Mouse (Mus musculus) kidney, embryonic 14.5 days (tissue): Measurements from ENCODE around the gene Sobp. TPM values are rescaled to one million over a fixed set of nuclear protein-coding genes. Genes with fewer than 3 reads are reported as not detected.
A peak's percentile ranks its signal among the peaks of the same experiment; 100 is the strongest.

Source experiments
- ATAC-seq: fragments of 200-750 bp; cut with Nextera tagmentation; 2 replicates; pipeline ENCODE4 v1.8.0; 2017; ENCODE audit warnings: moderate number of reproducible peaks, mild to moderate bottlenecking, moderate TSS enrichment, moderate library complexity; ENCODE audit not compliant: low FRiP score, low TSS enrichment
- H3K27ac ChIP-seq: fragments of 300-500 bp; sonication (generic); 2 replicates; pipeline ENCODE4 v1.5.1; 2014; ENCODE audit warnings: low read depth, mild to moderate bottlenecking, low read length, moderate library complexity, mixed read lengths
- H3K27me3 ChIP-seq: fragments of 300-500 bp; sonication (generic); 2 replicates; pipeline ENCODE4 v1.6.1; 2014; ENCODE audit warnings: mild to moderate bottlenecking, low read length; ENCODE audit not compliant: control insufficient read depth, insufficient read depth
- H3K36me3 ChIP-seq: fragments of 300-500 bp; sonication (generic); 2 replicates; pipeline ENCODE4 v1.6.1; 2014; ENCODE audit warnings: low read length, mixed read lengths; ENCODE audit not compliant: control insufficient read depth, insufficient read depth
- H3K4me1 ChIP-seq: fragments of 300-500 bp; sonication (generic); 2 replicates; pipeline ENCODE4 v1.6.1; 2014; ENCODE audit warnings: low read length, mixed read lengths; ENCODE audit not compliant: control insufficient read depth, insufficient read depth
- H3K4me2 ChIP-seq: fragments of 300-500 bp; sonication (generic); replicated peaks from 2 replicates; pipeline ENCODE4 v1.6.1; 2014; ENCODE audit warnings: low read depth, mild to moderate bottlenecking, low read length
- H3K4me3 ChIP-seq: fragments of 300-500 bp; sonication (generic); 2 replicates; pipeline ENCODE4 v1.5.1; 2014; ENCODE audit warnings: mild to moderate bottlenecking, low read length
- H3K9ac ChIP-seq: fragments of 300-500 bp; sonication (generic); 2 replicates; pipeline ENCODE4 v1.6.1; 2014; ENCODE audit warnings: low read depth, mild to moderate bottlenecking, low read length, moderate library complexity
- H3K9me3 ChIP-seq: fragments of 300-500 bp; sonication (generic); 2 replicates; pipeline ENCODE4 v1.6.1; 2016; ENCODE audit warnings: low read length; ENCODE audit not compliant: control insufficient read depth
- WGBS: fragments of 180-500 bp; shearing (Covaris S2); extraction: QIAGEN DNeasy Blood & Tissue Kit; methylation state at CpG from one replicate; pipeline ENCODE4 v1.1.7; 2014; 5-methylcytosine and 5-hydroxymethylcytosine counted together
- polyA plus RNA-seq: library from polyadenylated mRNA; unstranded; fragments of >200 nt; fragmentation: Nextera tagmentation; extraction: Ambion mirVana; gene quantifications from 2 replicates; pipeline ENCODE4 v1.2.1, GENCODE M21; 2014

Gene Sobp
- polyA plus RNA-seq, 1 experiment from 2014 or later, result 4.0 TPM

GRCm38 (mm10) chr10:43022190-43022761 is 152.1 kb downstream of the Sobp start:
- H3K9me3 ChIP-seq, result no peaks in the 10 kb centered on the region
- peak; percentile 54 for ATAC-seq
- 5% methylated on average over 29 of the region's 29 CpGs for WGBS
- peak overlapping the region; percentile 60; the same call in 1 of the 2 replicates for H3K9ac ChIP-seq
- H3K4me3 ChIP-seq, result peak overlapping the region; percentile 55
- H3K27me3 ChIP-seq, result peaks cover 42% of the 10 kb centered on the region
- peak overlapping the region; percentile 98 for H3K4me2 ChIP-seq
- no peaks in the 10 kb centered on the region for H3K36me3 ChIP-seq
- no peak overlapping the region for H3K27ac ChIP-seq
- peaks cover 2% of the 10 kb centered on the region; the same call in 1 of the 2 replicates for H3K4me1 ChIP-seq

DNA sequence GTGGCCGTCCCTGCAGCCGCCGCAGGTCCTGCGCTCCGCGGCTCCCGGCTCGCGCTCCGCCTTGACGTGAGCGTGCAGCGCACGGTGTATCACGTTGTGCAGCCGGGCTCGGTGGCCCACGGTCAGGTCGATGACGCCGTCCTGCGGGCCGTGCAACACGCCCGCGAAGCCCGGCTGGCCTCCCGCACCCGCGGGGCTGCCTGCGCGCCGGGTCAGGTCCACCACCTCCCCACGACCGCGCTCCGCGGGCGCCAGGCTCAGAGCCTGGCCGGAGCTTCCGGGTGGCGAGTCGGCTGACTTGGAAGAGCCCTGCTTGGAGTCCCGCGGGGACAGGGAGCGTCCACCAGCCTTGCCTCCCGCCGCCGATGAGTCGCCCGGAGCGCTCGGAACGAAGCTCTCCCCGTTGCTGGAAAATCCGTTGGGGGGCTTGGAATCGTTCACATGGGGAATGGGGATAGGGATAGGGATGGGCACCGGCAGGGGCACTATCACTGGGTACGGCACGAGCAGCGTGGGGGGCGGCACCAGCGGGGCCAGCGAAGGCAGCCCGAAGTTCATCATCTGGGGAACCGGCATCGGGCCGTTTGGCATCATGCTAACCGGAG is 152.7 kb downstream of the Sobp start:
- Histone ChIP-seq H3K27ac (no peak overlapping the region), H3K9me3 (no peaks in the 10 kb centered on the region), H3K4me3 (peak overlapping the region; percentile 55), H3K36me3 (no peaks in the 10 kb centered on the region), H3K4me1 (no peaks in the 10 kb centered on the region; the same call in 1 of the 2 replicates), H3K9ac (peak overlapping the region; percentile 60), H3K27me3 (peaks cover 42% of the 10 kb centered on the region), H3K4me2 (peak overlapping the region; percentile 98)
- ATAC-seq, result peak; percentile 75
- under 1% methylated on average over 67 of the region's 69 CpGs for WGBS

DNA sequence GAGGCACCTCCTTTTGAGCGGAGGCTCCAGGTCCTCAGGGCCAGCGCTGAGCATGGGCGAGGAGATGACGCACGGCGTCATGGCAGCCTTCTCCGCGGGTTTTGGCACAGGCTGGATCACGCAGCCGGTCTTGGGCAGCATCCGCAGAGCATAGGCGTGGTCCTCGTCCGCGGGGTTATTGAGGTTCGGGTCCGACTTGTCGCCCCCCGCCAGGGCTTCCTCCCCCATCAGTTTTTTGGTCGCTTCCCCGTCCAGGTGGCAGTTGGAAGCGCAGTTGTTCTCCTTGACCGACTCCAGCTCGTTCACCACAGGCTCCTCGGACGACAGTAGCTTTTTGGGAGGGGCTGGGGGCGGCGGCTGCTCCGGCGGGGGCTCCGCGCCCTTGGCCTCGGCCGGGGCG is 153.3 kb downstream of the Sobp start:
- Histone ChIP-seq H3K9ac (peak overlapping the region; percentile 60), H3K4me3 (peak overlapping the region; percentile 55), H3K27me3 (peaks cover 42% of the 10 kb centered on the region), H3K4me2 (peak overlapping the region; percentile 98), H3K27ac (no peak overlapping the region), H3K36me3 (no peaks in the 10 kb centered on the region), H3K9me3 (no peaks in the 10 kb centered on the region), H3K4me1 (no peaks in the 10 kb centered on the region; the same call in 1 of the 2 replicates)
- WGBS, result 7% methylated on average over 35 of the region's 35 CpGs
- ATAC-seq, result peak; percentile 46

DNA sequence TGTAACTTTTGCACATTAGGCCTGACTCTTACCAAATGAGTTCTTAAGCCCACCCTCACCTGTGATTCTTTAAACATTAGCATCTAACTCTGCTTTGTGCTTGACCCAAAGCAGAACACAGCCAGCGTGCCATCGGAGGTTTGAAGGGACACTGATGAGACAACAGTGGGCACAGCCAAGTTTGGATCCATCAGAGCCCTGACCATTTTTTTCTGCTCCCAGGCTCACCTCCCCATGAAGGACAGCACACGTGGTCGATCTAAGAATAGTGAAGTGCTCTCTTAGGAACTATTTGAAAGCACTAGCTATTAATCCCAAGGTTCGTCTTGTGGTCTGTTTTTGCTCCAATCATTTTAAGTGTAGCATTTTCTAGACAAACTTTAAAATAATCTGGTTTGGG is 159.5 kb downstream of the Sobp start:
- Histone ChIP-seq H3K4me1 (no peaks in the 10 kb centered on the region), H3K4me2 (no peak overlapping the region), H3K4me3 (no peak overlapping the region), H3K9me3 (no peaks in the 10 kb centered on the region), H3K9ac (no peak overlapping the region), H3K27ac (no peak overlapping the region), H3K27me3 (peaks cover 7% of the 10 kb centered on the region; the same call in 1 of the 2 replicates), H3K36me3 (no peaks in the 10 kb centered on the region)
- WGBS, result 87% methylated on average over 5 of the region's 5 CpGs
- no peak for ATAC-seq

DNA sequence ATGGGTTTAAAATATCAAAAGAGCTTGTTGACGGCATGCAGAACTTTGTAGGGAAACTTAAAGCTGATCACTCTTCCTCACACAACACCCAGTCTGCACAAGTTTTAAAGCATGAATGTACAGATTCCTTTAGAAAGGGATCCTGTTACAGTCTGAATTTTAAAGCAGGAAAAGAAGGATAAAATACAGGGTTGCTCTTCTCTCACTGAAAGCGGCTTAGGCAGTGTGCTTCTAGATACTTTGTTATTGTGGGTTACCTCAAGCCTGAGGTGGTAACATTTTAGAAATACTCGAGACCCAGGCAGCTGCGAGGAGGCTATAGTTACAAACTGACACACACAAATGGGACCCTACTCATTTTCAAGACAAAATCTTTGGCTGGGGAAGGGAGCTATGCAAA is 160.0 kb downstream of the Sobp start:
- ATAC-seq, result no peak
- WGBS, result 67% methylated on average over 4 of the region's 4 CpGs
- H3K4me1 ChIP-seq, result no peaks in the 10 kb centered on the region

GRCm38 (mm10) chr10:43008116-43008515 is 166.2 kb downstream of the Sobp start:
- no peak overlapping the region for H3K4me2 ChIP-seq
- H3K9ac ChIP-seq, result no peak overlapping the region
- no peak for ATAC-seq
- no peaks in the 10 kb centered on the region for H3K27me3 ChIP-seq
- WGBS, result 74% methylated on average over 11 of the region's 11 CpGs
- no peak overlapping the region for H3K27ac ChIP-seq
- H3K9me3 ChIP-seq, result no peaks in the 10 kb centered on the region
- no peak overlapping the region for H3K4me3 ChIP-seq
- H3K36me3 ChIP-seq, result no peaks in the 10 kb centered on the region
- 0 out of 2 replicates have a peak, but pooled peaks cover 4% of the 10 kb centered on the region for H3K4me1 ChIP-seq

More for the DNA sequence above, 160.0 kb downstream of the Sobp start:
- H3K27ac ChIP-seq, result no peak overlapping the region
- no peaks in the 10 kb centered on the region for H3K9me3 ChIP-seq
- H3K36me3 ChIP-seq, result no peaks in the 10 kb centered on the region
- H3K4me2 ChIP-seq, result no peak overlapping the region
- no peak overlapping the region for H3K4me3 ChIP-seq
- no peak overlapping the region for H3K9ac ChIP-seq
- H3K27me3 ChIP-seq, result peaks cover 3% of the 10 kb centered on the region; the same call in 1 of the 2 replicates

DNA sequence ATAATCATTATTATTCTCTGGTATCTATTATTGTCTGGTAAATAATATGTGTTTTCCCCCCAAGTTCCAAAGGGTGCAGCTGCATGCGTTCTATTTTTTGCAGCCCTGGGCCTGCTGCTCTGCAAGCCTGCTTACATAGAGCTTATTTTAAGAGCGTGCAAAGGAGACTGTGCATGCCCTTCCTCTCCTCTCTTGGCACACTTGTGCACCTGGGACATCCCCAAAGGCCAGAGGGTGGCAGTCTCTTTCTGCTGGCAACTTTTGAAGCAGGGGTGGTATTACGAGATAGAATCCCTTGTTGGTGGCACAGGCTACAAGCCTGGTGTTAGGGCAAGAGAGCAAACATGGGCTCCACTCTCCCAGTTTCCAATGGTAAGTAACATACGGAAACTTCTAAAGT is 167.8 kb downstream of the Sobp start:
- H3K27me3 ChIP-seq, result no peaks in the 10 kb centered on the region
- no peak for ATAC-seq
- H3K4me2 ChIP-seq, result no peak overlapping the region
- H3K9me3 ChIP-seq, result no peaks in the 10 kb centered on the region
- whole genome bisulfite sequencing, result 88% methylated on average over 4 of the region's 4 CpGs
- no peaks in the 10 kb centered on the region for H3K36me3 ChIP-seq
- H3K27ac ChIP-seq, result no peak overlapping the region
- no peak overlapping the region for H3K4me3 ChIP-seq
- H3K9ac ChIP-seq, result no peak overlapping the region
- peaks cover 15% of the 10 kb centered on the region for H3K4me1 ChIP-seq

DNA sequence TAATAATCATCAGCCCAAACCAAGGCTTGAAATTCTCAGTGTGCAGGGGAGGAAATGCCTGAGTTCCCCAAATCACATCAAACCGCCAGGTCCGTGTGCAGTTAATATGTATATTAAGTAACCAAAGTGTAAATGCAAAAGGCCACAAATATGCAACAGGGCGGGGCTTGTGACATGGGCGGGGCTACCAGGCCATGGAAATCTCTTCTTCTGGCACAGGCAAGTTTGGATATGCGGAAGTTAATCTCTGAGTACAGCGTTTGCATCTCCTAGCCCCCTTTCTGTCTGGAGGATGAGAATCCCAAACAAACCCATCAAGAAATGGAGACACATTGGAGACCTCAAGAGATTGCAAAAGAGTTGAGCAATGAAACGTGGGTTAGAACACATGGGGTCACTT is 168.7 kb downstream of the Sobp start:
- 85% methylated on average over 7 of the region's 7 CpGs for WGBS
- H3K27ac ChIP-seq, result no peak overlapping the region
- no peak overlapping the region for H3K9ac ChIP-seq
- H3K4me3 ChIP-seq, result no peak overlapping the region
- H3K9me3 ChIP-seq, result no peaks in the 10 kb centered on the region
- H3K36me3 ChIP-seq, result no peaks in the 10 kb centered on the region
- no peak for ATAC-seq
- H3K4me2 ChIP-seq, result no peak overlapping the region
- no peaks in the 10 kb centered on the region for H3K27me3 ChIP-seq
- H3K4me1 ChIP-seq, result peaks cover 16% of the 10 kb centered on the region

DNA sequence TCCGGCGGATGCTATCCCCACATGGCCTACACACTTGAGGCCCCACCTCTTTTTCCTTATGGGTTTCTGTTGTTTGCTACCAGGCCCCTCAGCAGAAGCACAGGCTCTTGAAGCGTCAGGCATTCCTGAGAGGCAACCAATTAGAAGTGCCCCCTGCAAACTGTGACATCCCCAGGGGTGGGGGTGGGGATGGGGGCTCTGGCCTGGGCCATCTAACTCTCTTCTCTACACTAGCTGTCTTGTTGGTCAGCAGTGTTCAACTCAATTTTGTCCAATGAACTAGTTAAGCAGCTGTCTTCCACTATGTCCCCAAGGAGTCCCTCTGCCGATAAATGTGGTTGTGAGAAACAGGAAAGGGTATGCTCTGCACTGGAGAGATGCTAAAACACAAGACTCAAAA is 169.3 kb downstream of the Sobp start:
- Histone ChIP-seq H3K36me3 (no peaks in the 10 kb centered on the region), H3K9ac (no peak overlapping the region), H3K27me3 (no peaks in the 10 kb centered on the region), H3K9me3 (no peaks in the 10 kb centered on the region), H3K4me2 (no peak overlapping the region), H3K4me3 (no peak overlapping the region), H3K4me1 (peaks cover 16% of the 10 kb centered on the region), H3K27ac (no peak overlapping the region)
- WGBS, result 81% methylated on average over 4 of the region's 4 CpGs
- ATAC-seq, result no peak
